Mouse (Mus musculus) erythroblast, embryonic 14.5 days (primary cell): ENCODE results near the gene Arhgdia. TPM values are rescaled to one million over a fixed set of nuclear protein-coding genes. Genes with fewer than 3 reads are reported as not detected.

Source experiments
- H3K27me3 ChIP-seq: 2 replicates; pipeline ENCODE4 v1.6.1; 2012; ENCODE audit warnings: inconsistent platforms; ENCODE audit not compliant: control insufficient read depth
- H3K36me3 ChIP-seq: 2 replicates; pipeline ENCODE4 v1.6.1; 2012; ENCODE audit warnings: mild to moderate bottlenecking, inconsistent platforms; ENCODE audit not compliant: control insufficient read depth
- H3K4me1 ChIP-seq: 2 replicates; pipeline ENCODE4 v1.6.1; 2012; ENCODE audit warnings: inconsistent platforms; ENCODE audit not compliant: control insufficient read depth
- H3K4me3 ChIP-seq: replicated peaks from 2 replicates; pipeline ENCODE3; 2012; ENCODE audit warnings: moderate library complexity, mild to moderate bottlenecking, inconsistent platforms
- H3K9me3 ChIP-seq: 2 replicates; pipeline ENCODE4 v1.6.1; 2012; ENCODE audit warnings: low read length, inconsistent platforms, mixed read lengths; ENCODE audit not compliant: control insufficient read depth
- GATA1 ChIP-seq: IDR thresholded peaks from 2 replicates; pipeline ENCODE4 v1.6.1; 2012; ENCODE audit warnings: low read length, inconsistent platforms, mixed read lengths
- TAL1 ChIP-seq: IDR thresholded peaks from 3 replicates; pipeline ENCODE4 v1.6.1; 2012; ENCODE audit warnings: low read length, inconsistent platforms, mixed read lengths
- polyA plus RNA-seq: library from polyadenylated mRNA; stranded (reverse); fragments of >175 nt; gene quantifications from 2 replicates; pipeline ENCODE4 v1.2.3, GENCODE M21; 2012

Arhgdia gene
- polyA plus RNA-seq, 1 experiment = 52.3 TPM

DNA sequence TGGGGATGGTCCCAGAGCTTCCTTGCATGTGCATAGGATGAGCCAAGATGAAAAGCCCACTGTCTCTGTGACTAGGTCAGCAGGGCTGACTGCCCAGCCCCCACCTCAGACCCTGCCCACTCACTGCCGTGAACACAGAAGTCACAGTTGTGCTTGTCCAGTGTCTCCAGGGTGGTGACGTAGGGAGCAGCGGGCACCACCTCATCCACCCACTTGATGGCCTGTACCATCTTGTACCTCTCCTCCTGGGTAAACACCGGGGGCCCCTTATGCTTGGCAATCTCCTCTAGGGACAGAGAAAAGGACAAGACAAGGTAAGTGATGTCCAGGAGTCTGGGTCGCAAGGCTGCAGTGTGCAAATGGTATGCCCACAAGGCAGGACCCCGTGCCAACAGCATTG is 33.7 kb upstream of the Arhgdia start:
- no peaks in the 10 kb centered on the region for H3K27me3 ChIP-seq
- H3K36me3 ChIP-seq = peaks cover 87% of the 10 kb centered on the region
- TF ChIP-seq GATA1 (no peak), TAL1 (no peak)
- peaks cover 52% of the 10 kb centered on the region for H3K4me1 ChIP-seq
- H3K4me3 ChIP-seq = no peak overlapping the region
- no peaks in the 10 kb centered on the region for H3K9me3 ChIP-seq

DNA sequence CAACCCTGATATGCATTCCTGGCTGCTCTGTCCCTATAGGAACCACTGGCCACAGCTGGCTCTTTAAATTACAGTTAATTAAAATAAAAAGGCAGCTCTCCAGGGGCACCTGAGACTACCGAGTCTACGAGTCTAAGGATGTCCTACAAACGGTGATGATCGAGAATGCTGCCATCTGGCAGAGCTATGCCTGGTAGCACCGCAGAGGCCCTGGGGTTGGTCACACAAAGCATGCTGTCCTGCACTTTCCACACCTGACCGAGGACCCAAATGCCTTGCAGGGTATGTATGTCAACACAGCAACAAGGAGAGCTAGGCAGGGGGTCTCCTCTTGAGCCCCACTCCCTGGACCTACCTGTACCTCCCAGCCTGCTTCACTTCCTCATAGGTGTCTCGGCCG is 32.6 kb upstream of the Arhgdia start:
- peaks cover 84% of the 10 kb centered on the region for H3K36me3 ChIP-seq
- peaks cover 2% of the 10 kb centered on the region for H3K27me3 ChIP-seq
- TF ChIP-seq TAL1 (no peak), GATA1 (no peak)
- H3K9me3 ChIP-seq = no peaks in the 10 kb centered on the region
- H3K4me3 ChIP-seq = no peak overlapping the region
- H3K4me1 ChIP-seq = peaks cover 56% of the 10 kb centered on the region

DNA sequence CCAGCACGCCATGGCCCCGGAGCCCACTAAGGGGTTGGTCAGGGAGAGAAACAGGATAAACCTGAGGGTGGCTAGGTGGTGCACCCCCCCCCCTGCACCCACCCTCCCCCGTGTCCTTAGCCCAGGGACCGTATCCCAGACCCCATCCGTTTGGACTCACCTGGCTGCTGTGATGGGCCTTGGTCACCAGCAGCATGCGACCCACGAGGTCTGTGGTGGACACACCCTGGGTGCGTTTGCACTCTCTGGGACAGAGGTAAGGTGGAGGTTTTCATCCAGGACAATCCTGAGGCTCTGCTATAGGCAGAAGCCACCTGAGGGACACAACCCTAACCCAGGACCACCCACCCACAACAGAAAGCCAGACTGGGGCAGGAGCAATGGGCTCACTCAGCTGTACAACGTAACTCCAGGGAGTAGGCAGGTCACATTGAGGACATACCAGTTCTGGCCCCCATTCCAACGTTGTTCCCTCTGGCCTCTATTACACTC is 32.1 kb upstream of the Arhgdia start:
- peaks cover 7% of the 10 kb centered on the region for H3K27me3 ChIP-seq
- TF ChIP-seq GATA1 = no peak
- TF ChIP-seq TAL1 = no peak
- no peak overlapping the region for H3K4me3 ChIP-seq
- H3K9me3 ChIP-seq = no peaks in the 10 kb centered on the region
- peaks cover 79% of the 10 kb centered on the region for H3K36me3 ChIP-seq
- H3K4me1 ChIP-seq = peaks cover 56% of the 10 kb centered on the region

- H3K27me3 ChIP-seq = peaks cover 14% of the 10 kb centered on the region
- H3K36me3 ChIP-seq = peaks cover 76% of the 10 kb centered on the region
- peaks cover 54% of the 10 kb centered on the region for H3K4me1 ChIP-seq
- TF ChIP-seq TAL1 (no peak), GATA1 (no peak)
- H3K9me3 ChIP-seq = no peaks in the 10 kb centered on the region
- no peak overlapping the region for H3K4me3 ChIP-seq
Observed at GRCm38 (mm10) chr11:120612763-120613162, 31.3 kb upstream of the Arhgdia start.

GRCm38 (mm10) chr11:120610477-120611046 is 29.1 kb upstream of the Arhgdia start:
- Histone ChIP-seq H3K36me3 (peaks cover 83% of the 10 kb centered on the region), H3K4me1 (peaks cover 34% of the 10 kb centered on the region), H3K9me3 (no peaks in the 10 kb centered on the region), H3K27me3 (peaks cover 15% of the 10 kb centered on the region), H3K4me3 (no peak overlapping the region)
- no peak for TF ChIP-seq GATA1
- TF ChIP-seq TAL1 = no peak

GRCm38 (mm10) chr11:120609250-120609649 is 27.8 kb upstream of the Arhgdia start:
- H3K36me3 ChIP-seq = peaks cover 85% of the 10 kb centered on the region
- H3K9me3 ChIP-seq = no peaks in the 10 kb centered on the region
- H3K4me3 ChIP-seq = no peak overlapping the region
- no peak for TF ChIP-seq GATA1
- no peak for TF ChIP-seq TAL1
- H3K4me1 ChIP-seq = peaks cover 39% of the 10 kb centered on the region
- H3K27me3 ChIP-seq = peaks cover 15% of the 10 kb centered on the region

GRCm38 (mm10) chr11:120608241-120609034 is 27.0 kb upstream of the Arhgdia start, which contains the start of gene Npb:
Gene Npb (plus strand): TSS chr11:120608477.
- Histone ChIP-seq H3K4me1 (peaks cover 44% of the 10 kb centered on the region), H3K4me3 (peak within 1 kb of the TSS; percentile 15), H3K36me3 (peaks cover 84% of the 10 kb centered on the region), H3K27me3 (peaks cover 15% of the 10 kb centered on the region), H3K9me3 (no peaks in the 10 kb centered on the region)
- TF ChIP-seq GATA1 (no peak), TAL1 (no peak)

GRCm38 (mm10) chr11:120606764-120607163 is 25.3 kb upstream of the Arhgdia start:
- Histone ChIP-seq H3K36me3 (peaks cover 83% of the 10 kb centered on the region), H3K27me3 (peaks cover 15% of the 10 kb centered on the region), H3K4me3 (no peak overlapping the region), H3K9me3 (no peaks in the 10 kb centered on the region), H3K4me1 (peaks cover 57% of the 10 kb centered on the region)
- TF ChIP-seq GATA1 (no peak), TAL1 (no peak)

GRCm38 (mm10) chr11:120605667-120606066 is 24.2 kb upstream of the Arhgdia start:
- Histone ChIP-seq H3K9me3 (no peaks in the 10 kb centered on the region), H3K4me1 (peaks cover 61% of the 10 kb centered on the region), H3K36me3 (peaks cover 80% of the 10 kb centered on the region), H3K27me3 (peaks cover 15% of the 10 kb centered on the region), H3K4me3 (no peak overlapping the region)
- no peak for TF ChIP-seq TAL1
- no peak for TF ChIP-seq GATA1
